Mouse (Mus musculus): ENCODE data around the gene Foxp2. TPM values are rescaled to one million over a fixed set of nuclear protein-coding genes. Genes with fewer than 3 reads are reported as not detected.
A peak's percentile ranks its signal among the peaks of the same experiment; 100 is the strongest.

Gene Foxp2
- polyA plus RNA-seq, 1 experiment from 2014 or later: 52.2 TPM

GRCm38 (mm10) chr6:15142094-15142493, 240.9 kb downstream of the Foxp2 start:
- H3K9ac ChIP-seq: no peak overlapping the region
- 49% methylated on average over 1 of the region's 1 CpGs for WGBS
- H3K27ac ChIP-seq: no peak overlapping the region
- no peaks in the 10 kb centered on the region for H3K27me3 ChIP-seq
- H3K9me3 ChIP-seq: no peaks in the 10 kb centered on the region
- H3K4me1 ChIP-seq (replicated peaks): no peaks in the 10 kb centered on the region
- H3K4me3 ChIP-seq: no peak overlapping the region
- H3K4me2 ChIP-seq: no peak overlapping the region
- ATAC-seq (ENCODE audit: low FRiP score): 0 out of 2 replicates have a peak, but pooled peaks have one; percentile 52
- no peaks in the 10 kb centered on the region for H3K36me3 ChIP-seq

- Histone ChIP-seq H3K9ac (no peak overlapping the region), H3K27ac (no peak overlapping the region), H3K36me3 (no peaks in the 10 kb centered on the region), H3K4me1 (replicated peaks) (0 out of 2 replicates have a peak, but pooled peaks cover 4% of the 10 kb centered on the region), H3K4me2 (no peak overlapping the region), H3K9me3 (no peaks in the 10 kb centered on the region), H3K4me3 (no peak overlapping the region), H3K27me3 (peaks cover 5% of the 10 kb centered on the region; the same call in 1 of the 2 replicates)
- WGBS: 27% methylated on average over 3 of the region's 3 CpGs
- ATAC-seq (ENCODE audit: low FRiP score): no peak
Observed at GRCm38 (mm10) chr6:15151619-15152018, 250.5 kb downstream of the Foxp2 start.

- 91% methylated on average over 2 of the region's 2 CpGs for WGBS
- H3K4me3 ChIP-seq: no peak overlapping the region
- ATAC-seq (ENCODE audit: low FRiP score): no peak
- no peaks in the 10 kb centered on the region for H3K9me3 ChIP-seq
- H3K27me3 ChIP-seq: no peaks in the 10 kb centered on the region
- no peak overlapping the region for H3K4me2 ChIP-seq
- H3K36me3 ChIP-seq: no peaks in the 10 kb centered on the region
- no peaks in the 10 kb centered on the region for H3K4me1 ChIP-seq (replicated peaks)
- no peak overlapping the region for H3K9ac ChIP-seq
- no peak overlapping the region for H3K27ac ChIP-seq
Observed at GRCm38 (mm10) chr6:15163508-15164053, 262.4 kb downstream of the Foxp2 start.

GRCm38 (mm10) chr6:15176754-15177153, 275.6 kb downstream of the Foxp2 start:
- ATAC-seq (ENCODE audit: low FRiP score): no peak
- Histone ChIP-seq H3K9me3 (no peaks in the 10 kb centered on the region), H3K36me3 (no peaks in the 10 kb centered on the region), H3K27ac (no peak overlapping the region), H3K27me3 (no peaks in the 10 kb centered on the region), H3K4me3 (no peak overlapping the region), H3K4me1 (replicated peaks) (no peaks in the 10 kb centered on the region), H3K4me2 (no peak overlapping the region), H3K9ac (no peak overlapping the region)

- Histone ChIP-seq H3K9me3 (no peaks in the 10 kb centered on the region), H3K9ac (no peak overlapping the region), H3K4me3 (no peak overlapping the region), H3K36me3 (no peaks in the 10 kb centered on the region), H3K4me1 (replicated peaks) (0 out of 2 replicates have a peak, but pooled peaks cover 17% of the 10 kb centered on the region), H3K27me3 (no peaks in the 10 kb centered on the region), H3K27ac (no peak overlapping the region), H3K4me2 (no peak overlapping the region)
- ATAC-seq (ENCODE audit: low FRiP score): no peak
- WGBS: 68% methylated on average over 5 of the region's 5 CpGs
Observed at GRCm38 (mm10) chr6:15192877-15193276, 291.7 kb downstream of the Foxp2 start.

- Histone ChIP-seq H3K4me3 (no peak overlapping the region), H3K27me3 (no peaks in the 10 kb centered on the region), H3K4me1 (replicated peaks) (no peaks in the 10 kb centered on the region), H3K27ac (no peak overlapping the region), H3K9ac (no peak overlapping the region), H3K9me3 (no peaks in the 10 kb centered on the region), H3K4me2 (no peak overlapping the region), H3K36me3 (no peaks in the 10 kb centered on the region)
- ATAC-seq (ENCODE audit: low FRiP score): no peak
- 70% methylated on average over 10 of the region's 10 CpGs for WGBS
Observed at GRCm38 (mm10) chr6:15242176-15242942, 341.2 kb downstream of the Foxp2 start.

- peak overlapping the region; percentile 21 for H3K4me2 ChIP-seq
- H3K4me3 ChIP-seq: no peak overlapping the region
- H3K36me3 ChIP-seq: no peaks in the 10 kb centered on the region
- peaks cover 13% of the 10 kb centered on the region; the same call in 1 of the 2 replicates for H3K4me1 ChIP-seq (replicated peaks)
- H3K27me3 ChIP-seq: no peaks in the 10 kb centered on the region
- H3K9me3 ChIP-seq: no peaks in the 10 kb centered on the region
- H3K9ac ChIP-seq: no peak overlapping the region
- 20% methylated on average over 7 of the region's 7 CpGs for WGBS
- no peak overlapping the region for H3K27ac ChIP-seq
- no peak for ATAC-seq (ENCODE audit: low FRiP score)
Observed at GRCm38 (mm10) chr6:15257393-15257792, 356.2 kb downstream of the Foxp2 start.

GRCm38 (mm10) chr6:15257893-15258292, 356.7 kb downstream of the Foxp2 start:
- Histone ChIP-seq H3K27ac (no peak overlapping the region), H3K4me2 (peak overlapping the region; percentile 21), H3K4me3 (no peak overlapping the region), H3K9me3 (no peaks in the 10 kb centered on the region), H3K9ac (no peak overlapping the region), H3K36me3 (no peaks in the 10 kb centered on the region), H3K27me3 (no peaks in the 10 kb centered on the region), H3K4me1 (replicated peaks) (peaks cover 13% of the 10 kb centered on the region; the same call in 1 of the 2 replicates)
- WGBS: 56% methylated on average over 6 of the region's 6 CpGs
- no peak for ATAC-seq (ENCODE audit: low FRiP score)

GRCm38 (mm10) chr6:15268136-15268535, 367.0 kb downstream of the Foxp2 start:
- Histone ChIP-seq H3K4me3 (no peak overlapping the region), H3K27me3 (no peaks in the 10 kb centered on the region), H3K9me3 (no peaks in the 10 kb centered on the region), H3K4me2 (no peak overlapping the region), H3K27ac (no peak overlapping the region), H3K9ac (no peak overlapping the region), H3K4me1 (replicated peaks) (no peaks in the 10 kb centered on the region), H3K36me3 (no peaks in the 10 kb centered on the region)
- ATAC-seq (ENCODE audit: low FRiP score): no peak
- WGBS: 89% methylated on average over 2 of the region's 2 CpGs

GRCm38 (mm10) chr6:15285213-15285612, 384.1 kb downstream of the Foxp2 start:
- no peak overlapping the region for H3K27ac ChIP-seq
- no peak for ATAC-seq (ENCODE audit: low FRiP score)
- no peak overlapping the region for H3K4me2 ChIP-seq
- no peaks in the 10 kb centered on the region for H3K9me3 ChIP-seq
- WGBS: 35% methylated on average over 3 of the region's 3 CpGs
- H3K9ac ChIP-seq: no peak overlapping the region
- H3K27me3 ChIP-seq: no peaks in the 10 kb centered on the region
- H3K4me3 ChIP-seq: no peak overlapping the region
- H3K4me1 ChIP-seq (replicated peaks): peaks cover 4% of the 10 kb centered on the region
- no peaks in the 10 kb centered on the region for H3K36me3 ChIP-seq

GRCm38 (mm10) chr6:15294081-15294480, 392.9 kb downstream of the Foxp2 start:
- Histone ChIP-seq H3K27ac (no peak overlapping the region), H3K4me3 (no peak overlapping the region), H3K9me3 (no peaks in the 10 kb centered on the region), H3K4me1 (replicated peaks) (no peaks in the 10 kb centered on the region), H3K4me2 (no peak overlapping the region), H3K9ac (no peak overlapping the region), H3K27me3 (no peaks in the 10 kb centered on the region), H3K36me3 (no peaks in the 10 kb centered on the region)
- 88% methylated on average over 5 of the region's 5 CpGs for WGBS
- no peak for ATAC-seq (ENCODE audit: low FRiP score)

GRCm38 (mm10) chr6:15299279-15299678, 398.1 kb downstream of the Foxp2 start:
- H3K36me3 ChIP-seq: no peaks in the 10 kb centered on the region
- ATAC-seq (ENCODE audit: low FRiP score): no peak
- no peak overlapping the region for H3K9ac ChIP-seq
- 53% methylated on average over 1 of the region's 1 CpGs for WGBS
- H3K4me2 ChIP-seq: no peak overlapping the region
- no peak overlapping the region for H3K4me3 ChIP-seq
- H3K27me3 ChIP-seq: no peaks in the 10 kb centered on the region
- H3K9me3 ChIP-seq: no peaks in the 10 kb centered on the region
- H3K27ac ChIP-seq: no peak overlapping the region
- no peaks in the 10 kb centered on the region for H3K4me1 ChIP-seq (replicated peaks)

- Histone ChIP-seq H3K27ac (no peak overlapping the region), H3K9ac (no peak overlapping the region), H3K4me2 (no peak overlapping the region), H3K4me1 (replicated peaks) (peaks cover 2% of the 10 kb centered on the region; the same call in 1 of the 2 replicates), H3K36me3 (no peaks in the 10 kb centered on the region), H3K4me3 (no peak overlapping the region), H3K27me3 (no peaks in the 10 kb centered on the region), H3K9me3 (no peaks in the 10 kb centered on the region)
- ATAC-seq (ENCODE audit: low FRiP score): 0 out of 2 replicates have a peak, but pooled peaks have one; percentile 13
- 53% methylated on average over 5 of the region's 5 CpGs for WGBS
Observed at GRCm38 (mm10) chr6:15310671-15311070, 409.5 kb downstream of the Foxp2 start.

All from hindbrain, embryonic 13.5 days (tissue).